Mouse (Mus musculus): Measurements from ENCODE around the gene Pik3r2. TPM values are rescaled to one million over a fixed set of nuclear protein-coding genes. Genes with fewer than 3 reads are reported as not detected.

The Pik3r2 gene
- total RNA-seq, 2 experiments from 2014 or later: 150 to 153 TPM

GRCm38 (mm10) chr8:70744806-70745205, 31.7 kb downstream of the Pik3r2 start:
- no peak for DNase-seq (ENCODE audit: low spot score in 2 of 2)

GRCm38 (mm10) chr8:70743656-70744590, 32.6 kb downstream of the Pik3r2 start:
- DNase-seq (ENCODE audit: low spot score in 2 of 2): no peak

- DNase-seq (ENCODE audit: low spot score in 2 of 2): no peak
Measured at GRCm38 (mm10) chr8:70742981-70743655, 33.4 kb downstream of the Pik3r2 start.

GRCm38 (mm10) chr8:70742176-70742575, 34.3 kb downstream of the Pik3r2 start:
- no peak for DNase-seq (ENCODE audit: low spot score in 2 of 2)

- DNase-seq (ENCODE audit: low spot score in 2 of 2): no peak
Measured at GRCm38 (mm10) chr8:70741661-70742060, 34.9 kb downstream of the Pik3r2 start.

GRCm38 (mm10) chr8:70738211-70738610, 38.3 kb downstream of the Pik3r2 start:
- DNase-seq (ENCODE audit: low spot score in 2 of 2): no peak

- no peak for DNase-seq (ENCODE audit: low spot score in 2 of 2)
Measured at GRCm38 (mm10) chr8:70737705-70738104, 38.8 kb downstream of the Pik3r2 start.

GRCm38 (mm10) chr8:70730956-70731355, 45.6 kb downstream of the Pik3r2 start:
- DNase-seq (ENCODE audit: low spot score in 2 of 2): no peak

- no peak for DNase-seq (ENCODE audit: low spot score in 2 of 2)
Measured at GRCm38 (mm10) chr8:70729808-70730475, 46.6 kb downstream of the Pik3r2 start.

GRCm38 (mm10) chr8:70726721-70727120, 49.8 kb downstream of the Pik3r2 start:
- DNase-seq (ENCODE audit: low spot score in 2 of 2): no peak

GRCm38 (mm10) chr8:70725792-70726447, 50.6 kb downstream of the Pik3r2 start:
- DNase-seq (ENCODE audit: low spot score in 2 of 2): no peak

GRCm38 (mm10) chr8:70724216-70724615, 52.3 kb downstream of the Pik3r2 start:
- DNase-seq (ENCODE audit: low spot score in 2 of 2): no peak

- DNase-seq (ENCODE audit: low spot score in 2 of 2): no peak
Measured at GRCm38 (mm10) chr8:70723486-70724210, 52.9 kb downstream of the Pik3r2 start, which contains the start of gene Pde4c. Pde4c (plus strand) TSS chr8:70723720.

GRCm38 (mm10) chr8:70721601-70722000, 54.9 kb downstream of the Pik3r2 start:
- no peak for DNase-seq (ENCODE audit: low spot score in 2 of 2)

GRCm38 (mm10) chr8:70720739-70721138, 55.8 kb downstream of the Pik3r2 start:
- peak; percentile 70 to 83 for DNase-seq (ENCODE audit: low spot score in 2 of 2)

- no peak for DNase-seq (ENCODE audit: low spot score in 2 of 2)
Measured at GRCm38 (mm10) chr8:70719796-70720270, 56.7 kb downstream of the Pik3r2 start.

- DNase-seq (ENCODE audit: low spot score in 2 of 2): peak; percentile 67 to 74
Measured at GRCm38 (mm10) chr8:70718297-70718696, 58.2 kb downstream of the Pik3r2 start, which contains the start of gene Gm3336. Gm3336 (plus strand) TSS chr8:70718543.

All from left cerebral cortex, adult 18-20 months (tissue).